Mouse (Mus musculus) cortical plate, adult 2 months (tissue): ENCODE measurements around the gene Irx3.

ENCODE experiments used
- CTCF ChIP-seq: fragments of 200-500 bp; IDR thresholded peaks from 2 replicates; pipeline ENCODE4 v1.5.1; 2011; ENCODE audit warnings: mild to moderate bottlenecking, control low read depth, low read length; ENCODE audit not compliant: insufficient read depth; ENCODE audit errors: extremely low read depth
- POLR2A ChIP-seq: fragments of 200-500 bp; IDR thresholded peaks from 2 replicates; pipeline ENCODE4 v1.6.1; 2011; ENCODE audit warnings: mild to moderate bottlenecking, low read length, control low read depth; ENCODE audit not compliant: insufficient read depth; ENCODE audit errors: extremely low read depth

GRCm38 (mm10) chr8:91849984-91850383 lies 48.1 kb upstream of the Irx3 start:
- TF ChIP-seq POLR2A = no peak
- TF ChIP-seq CTCF = no peak
